Mouse (Mus musculus): ENCODE data around the gene Pias4.

DNA sequence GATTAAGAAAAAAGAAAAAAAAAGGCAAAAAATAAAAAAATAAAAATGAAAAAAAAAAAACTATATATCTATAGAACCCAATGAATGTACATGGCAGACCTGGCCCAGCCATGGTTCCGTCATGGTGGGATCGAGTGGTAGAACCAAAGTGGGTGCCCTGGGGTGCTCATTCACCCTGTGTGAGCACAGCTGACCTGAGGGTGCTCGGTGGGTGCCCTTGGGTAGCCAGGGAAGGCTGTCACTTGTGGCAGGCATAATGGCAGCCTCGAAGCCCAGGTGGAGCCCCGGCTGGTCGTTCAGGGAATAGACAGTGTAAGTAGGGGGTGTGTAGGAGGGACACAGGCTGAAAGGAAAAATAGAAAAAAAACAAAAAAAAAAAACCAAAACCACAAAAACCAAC, 16.5 kb downstream of the Pias4 start:
- no peak for TF ChIP-seq GATA1 (IDR thresholded peaks at IDR 0.05; ENCODE audit: low read length)
- TF ChIP-seq TAL1 (IDR thresholded peaks at IDR 0.05; ENCODE audit: low read length): no peak
